Mouse (Mus musculus) kidney, adult 18-20 months (tissue): ENCODE measurements around the gene Trappc2l.
A peak's percentile ranks its signal among the peaks of the same experiment; 100 is the strongest.
"Not testable (repeated sequence)": the region's sequence is repeated elsewhere in the genome, so short reads cannot be mapped to it uniquely, and the experiment has no call there.

Experiments used
- DNase-seq: peaks from one replicate; pipeline ENCODE4 v3.0.0; 2021

Trappc2l gene

DNA sequence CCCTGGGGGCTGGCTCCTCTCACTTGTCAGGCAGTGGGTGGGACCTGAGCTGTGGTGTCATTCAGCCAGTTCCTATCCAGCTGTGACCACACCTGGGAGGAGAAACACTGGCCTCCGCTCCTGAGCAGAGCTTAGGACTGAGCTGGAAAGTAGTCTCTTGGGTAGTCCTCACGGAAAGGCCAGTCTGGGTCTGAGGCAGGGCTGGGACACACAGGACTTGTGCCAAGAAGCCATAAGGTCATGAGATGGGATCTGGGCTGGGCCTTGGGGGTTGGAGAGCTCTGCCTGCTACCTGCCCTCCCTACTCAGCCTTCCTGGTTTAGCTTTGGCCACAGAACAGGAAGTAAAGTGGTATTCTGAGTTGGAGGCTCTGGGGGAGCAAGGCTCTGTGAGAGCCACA lies 15.5 kb downstream of the Trappc2l start:
- DNase-seq, result no peak

DNA sequence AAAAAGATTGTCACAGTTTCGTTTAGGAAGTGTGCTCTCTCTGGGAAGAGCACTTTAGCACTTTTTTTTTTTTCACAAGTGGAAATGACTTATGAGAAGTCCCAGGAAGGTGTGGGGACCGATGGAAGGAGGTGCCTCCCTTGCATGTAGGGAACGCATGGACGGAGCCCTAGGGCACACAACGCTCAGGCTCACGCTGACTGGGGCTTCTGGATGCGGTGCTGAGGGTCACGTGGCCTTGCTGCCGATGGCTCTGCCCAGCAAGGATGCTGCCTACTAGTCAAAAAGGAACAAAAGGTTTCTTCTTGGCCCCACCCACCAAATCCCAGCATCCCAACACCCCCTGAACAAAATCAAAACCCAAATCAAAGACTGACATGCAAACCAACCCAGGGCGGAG lies 17.9 kb downstream of the Trappc2l start:
- no peak for DNase-seq

- peak; percentile 34 for DNase-seq
These were observed 19.3 kb downstream of the Trappc2l start for GRCm38 (mm10) chr8:122630696-122631095.

- not testable (repeated sequence) for DNase-seq
These were observed 20.7 kb downstream of the Trappc2l start for GRCm38 (mm10) chr8:122632134-122632533.

DNA sequence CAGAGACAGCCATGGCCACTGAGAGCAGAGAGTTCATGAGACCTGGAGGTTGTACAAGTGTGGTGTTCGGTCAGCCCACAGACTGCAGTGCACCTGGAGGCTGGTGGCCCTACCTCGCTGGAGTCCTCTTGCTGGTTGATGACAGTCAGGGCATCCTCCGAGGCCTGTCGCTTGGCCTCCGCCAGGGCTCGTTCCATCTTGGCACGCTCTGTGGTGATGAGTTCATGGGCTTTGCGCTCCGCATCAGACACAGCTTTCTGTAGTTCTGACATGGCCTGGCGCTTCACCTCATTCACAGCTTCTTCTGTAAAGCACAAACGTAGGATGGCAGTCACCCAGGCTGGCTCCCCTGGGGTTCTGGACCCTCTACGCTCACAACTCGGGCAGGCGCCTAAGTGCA lies 21.8 kb downstream of the Trappc2l start:
- DNase-seq, result no peak

GRCm38 (mm10) chr8:122635878-122636802 lies 24.7 kb downstream of the Trappc2l start:
- DNase-seq, result no peak

DNA sequence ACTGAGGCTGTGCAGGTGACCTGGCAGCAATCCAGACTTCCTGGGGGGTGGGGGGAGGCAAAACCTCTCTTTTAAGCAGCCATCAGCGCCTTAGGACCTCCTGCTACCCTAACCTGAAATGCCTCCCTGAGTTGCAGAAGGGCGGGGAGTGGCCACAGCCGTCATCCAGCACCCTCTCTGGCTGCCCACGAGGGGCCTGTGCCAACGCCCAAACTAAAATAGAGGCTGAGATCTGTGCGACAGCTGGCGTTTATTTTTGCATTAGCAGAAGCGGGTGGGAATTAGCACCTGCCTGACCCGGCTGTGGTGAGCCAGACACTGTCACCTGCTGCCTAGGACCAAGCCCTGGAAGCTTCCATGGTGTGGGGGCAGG lies 25.3 kb downstream of the Trappc2l start:
- DNase-seq, result no peak

DNA sequence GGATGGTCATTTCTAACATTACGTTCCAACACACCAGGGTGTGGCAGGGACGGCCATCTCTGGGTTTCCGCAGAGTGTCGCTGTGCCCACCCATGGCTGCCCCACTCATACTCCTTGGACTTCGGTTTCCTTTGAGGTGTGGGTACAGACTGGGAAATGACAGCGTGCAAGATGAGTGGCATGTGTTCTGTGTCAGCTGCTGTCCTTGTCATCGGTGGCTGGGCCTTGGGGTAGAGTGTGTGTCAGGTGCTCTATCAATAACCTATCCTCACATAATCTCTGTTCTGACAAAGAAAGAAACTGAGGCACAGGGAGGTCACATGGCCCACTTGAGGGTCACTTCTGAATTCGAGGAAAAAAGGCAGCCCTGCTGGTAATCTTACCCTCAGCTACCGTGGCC lies 25.8 kb downstream of the Trappc2l start:
- DNase-seq, result no peak

GRCm38 (mm10) chr8:122638601-122639000 lies 27.2 kb downstream of the Trappc2l start:
- DNase-seq, result no peak

- DNase-seq, result peak; percentile 59
These were observed 28.2 kb downstream of the Trappc2l start for GRCm38 (mm10) chr8:122639521-122640248.

DNA sequence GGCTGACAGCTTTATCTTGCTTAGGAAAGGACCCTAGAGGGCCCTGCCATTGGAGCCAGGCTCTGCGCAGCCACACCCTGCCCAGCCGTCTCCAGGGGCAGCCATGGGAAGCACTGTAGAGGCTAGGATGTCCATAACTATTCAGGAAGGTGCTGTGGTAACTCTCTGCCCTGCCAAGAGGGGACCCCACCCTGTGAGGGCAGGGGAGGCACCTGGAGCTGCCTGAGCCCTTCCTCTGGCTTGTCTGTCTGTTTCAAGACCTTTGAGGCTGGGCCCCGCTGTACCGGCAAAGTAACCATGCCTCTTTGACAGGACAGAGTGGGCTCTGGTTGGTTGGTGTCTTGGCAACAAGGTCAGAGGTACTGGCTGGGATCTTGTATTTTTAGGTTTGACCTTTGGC lies 29.4 kb downstream of the Trappc2l start:
- no peak for DNase-seq

DNA sequence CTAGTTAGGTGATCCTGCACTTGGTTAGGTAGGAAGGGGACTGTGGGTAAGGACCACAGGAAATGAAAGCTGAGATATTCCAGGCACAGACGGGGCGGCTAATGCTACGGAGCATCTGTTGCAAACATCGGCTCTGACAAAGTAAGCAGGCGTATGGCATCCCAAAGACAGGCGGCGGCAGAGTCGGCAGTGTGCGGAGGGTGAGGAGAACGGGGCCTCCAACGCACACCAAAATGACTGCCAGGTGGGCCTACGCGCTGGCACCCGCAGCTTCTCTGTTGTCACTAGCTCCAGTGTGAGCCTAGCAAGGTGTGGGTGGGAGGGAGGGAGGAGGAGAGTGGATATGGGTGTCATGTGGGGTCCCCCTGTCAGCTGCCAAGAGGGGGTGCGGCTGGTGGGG lies 30.0 kb downstream of the Trappc2l start:
- no peak for DNase-seq

- DNase-seq, result no peak
These were observed 30.6 kb downstream of the Trappc2l start for GRCm38 (mm10) chr8:122642071-122642470.

DNA sequence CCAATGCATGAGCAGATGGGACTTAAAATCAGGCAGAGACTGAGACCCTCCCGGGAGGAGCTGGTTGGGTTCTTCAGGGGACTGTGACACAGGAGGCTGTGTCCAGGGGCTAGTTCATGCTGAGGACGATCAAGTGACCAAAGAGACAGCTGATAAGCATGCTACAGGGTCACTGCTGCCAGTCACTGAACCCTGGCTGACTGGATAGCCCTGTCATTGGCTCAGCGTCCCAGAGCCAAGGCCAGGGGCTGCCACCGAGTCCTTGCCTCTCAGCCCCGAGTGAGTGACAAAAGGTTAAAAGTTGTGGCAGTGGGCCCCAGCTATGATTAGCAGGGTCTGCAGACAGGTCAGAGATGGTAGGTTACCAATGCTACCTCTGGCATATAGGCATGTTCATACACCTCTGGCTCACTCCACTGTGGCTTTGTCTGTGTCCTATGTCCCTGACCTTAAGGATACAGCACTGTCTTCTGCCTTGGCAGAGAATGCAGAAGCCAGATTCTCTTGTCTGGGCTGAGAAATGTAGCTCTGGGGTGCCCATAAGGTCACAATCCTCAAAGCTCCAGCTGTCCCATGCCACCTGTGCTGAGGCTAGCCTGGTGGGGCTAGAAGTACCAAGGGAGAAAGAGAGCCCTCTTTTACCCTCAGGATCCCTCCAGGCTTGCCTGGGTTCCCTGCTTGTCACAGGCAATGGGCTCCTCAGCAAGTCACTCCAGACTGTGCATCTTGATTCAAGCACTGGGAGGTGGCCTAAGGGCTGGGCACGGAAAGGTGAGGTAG lies 32.9 kb downstream of the Trappc2l start:
- DNase-seq, result no peak

DNA sequence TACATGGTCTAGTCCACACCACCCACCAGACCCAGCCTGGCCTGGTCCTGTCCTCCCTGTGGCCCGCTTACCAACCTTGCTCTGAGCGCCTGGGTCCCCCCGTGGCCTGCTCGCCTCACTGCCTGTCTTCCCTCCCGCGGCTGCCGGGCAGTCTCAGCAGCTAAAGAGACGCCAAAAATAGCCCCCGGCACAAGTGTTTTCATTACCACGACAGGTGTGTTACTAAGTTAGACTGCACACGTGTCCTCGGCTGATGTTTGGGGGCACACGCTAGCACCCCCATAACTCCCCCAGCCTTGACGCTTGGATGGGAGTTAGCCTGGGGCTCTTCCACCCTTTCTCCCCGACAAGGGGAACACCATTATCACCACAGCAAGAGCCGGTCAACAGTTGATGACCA lies 34.9 kb downstream of the Trappc2l start:
- no peak for DNase-seq

DNA sequence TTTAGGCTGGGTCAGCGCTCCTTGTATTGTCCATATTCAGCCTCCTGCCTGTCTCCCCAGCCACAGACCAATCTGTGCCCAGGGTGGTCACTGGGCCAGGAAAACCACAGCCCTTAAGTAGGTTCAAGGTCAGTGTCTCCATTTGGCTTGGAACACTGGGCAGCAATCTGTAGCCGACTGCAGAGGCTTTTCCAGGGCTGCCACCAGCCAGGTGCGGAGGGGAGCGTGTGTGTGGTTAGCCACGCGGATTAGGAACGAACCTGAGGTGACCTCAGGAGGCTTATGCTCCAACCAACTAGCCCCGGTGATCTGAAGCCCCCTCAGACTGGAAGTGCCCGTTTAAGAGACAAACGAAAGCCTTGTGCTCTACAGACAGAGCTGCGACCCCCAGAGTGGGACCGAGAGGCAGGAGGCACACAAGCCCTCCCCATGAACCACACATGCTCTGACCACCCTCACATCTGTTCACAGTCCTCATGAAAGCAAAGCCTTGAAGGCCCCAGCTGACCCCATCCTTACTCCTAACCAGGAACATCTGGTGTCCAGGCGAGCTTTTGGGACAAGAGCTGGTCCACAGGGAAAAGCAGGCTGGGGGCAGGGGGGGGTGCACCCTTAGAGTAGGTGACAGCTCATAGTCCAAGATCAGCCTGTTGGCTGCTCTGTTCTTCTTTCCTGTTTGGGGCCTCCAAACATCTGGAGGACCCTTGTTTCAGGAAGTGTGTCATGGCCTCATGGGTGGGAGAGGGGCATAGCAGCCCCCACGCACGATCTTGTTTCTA lies 36.9 kb downstream of the Trappc2l start:
- DNase-seq, result no peak

DNA sequence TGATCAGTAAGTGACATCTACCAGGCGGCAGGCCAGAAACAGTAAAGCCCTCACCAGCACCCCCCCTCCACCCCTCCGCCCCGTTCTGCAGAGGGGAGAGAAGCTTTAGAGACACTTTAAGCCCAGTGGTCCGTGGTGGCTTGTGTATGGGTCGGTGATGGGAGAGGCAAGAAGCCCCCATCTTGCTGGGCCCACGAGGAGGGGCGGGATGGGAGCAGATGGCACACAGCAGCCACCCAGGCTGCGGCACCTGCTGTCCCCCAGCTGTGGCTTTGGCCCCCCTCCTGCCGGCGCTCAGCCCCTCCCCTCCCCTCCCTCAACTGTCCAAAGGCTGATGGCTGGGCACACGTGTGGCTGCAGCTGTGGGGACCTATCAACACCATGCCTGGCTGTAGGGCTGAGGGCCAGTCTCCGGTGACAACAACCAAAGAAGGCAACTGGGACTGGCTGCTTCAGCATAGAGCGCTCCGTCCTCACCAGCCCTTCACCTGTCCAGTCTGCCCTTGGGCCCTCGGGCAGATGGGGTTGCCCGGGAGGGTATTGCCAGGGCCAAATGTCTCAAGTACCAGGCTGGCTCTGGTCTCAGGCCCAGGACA lies 40.0 kb downstream of the Trappc2l start:
- DNase-seq, result no peak

- DNase-seq, result no peak
These were observed 41.2 kb downstream of the Trappc2l start for GRCm38 (mm10) chr8:122652643-122653042.

DNA sequence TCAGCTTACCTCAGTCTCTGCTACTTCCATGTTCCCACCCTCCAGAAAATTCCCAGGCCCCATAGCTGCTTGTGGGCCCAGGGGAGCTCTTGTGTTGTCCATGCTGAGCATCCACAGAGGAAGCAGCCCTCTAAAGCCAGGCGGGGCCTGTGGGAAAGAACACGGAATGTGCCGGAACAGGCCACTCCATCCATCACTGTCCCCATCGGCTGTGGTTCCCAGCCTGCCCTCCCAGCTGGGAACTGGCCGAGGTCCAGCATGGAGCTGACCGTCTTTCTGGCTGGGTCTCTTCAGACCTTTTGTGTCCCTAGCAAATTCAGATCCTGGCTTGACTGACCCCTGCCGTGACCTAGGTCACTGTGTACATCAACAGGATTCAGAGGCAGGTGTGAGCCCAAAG lies 43.3 kb downstream of the Trappc2l start:
- DNase-seq, result peak; percentile 75

DNA sequence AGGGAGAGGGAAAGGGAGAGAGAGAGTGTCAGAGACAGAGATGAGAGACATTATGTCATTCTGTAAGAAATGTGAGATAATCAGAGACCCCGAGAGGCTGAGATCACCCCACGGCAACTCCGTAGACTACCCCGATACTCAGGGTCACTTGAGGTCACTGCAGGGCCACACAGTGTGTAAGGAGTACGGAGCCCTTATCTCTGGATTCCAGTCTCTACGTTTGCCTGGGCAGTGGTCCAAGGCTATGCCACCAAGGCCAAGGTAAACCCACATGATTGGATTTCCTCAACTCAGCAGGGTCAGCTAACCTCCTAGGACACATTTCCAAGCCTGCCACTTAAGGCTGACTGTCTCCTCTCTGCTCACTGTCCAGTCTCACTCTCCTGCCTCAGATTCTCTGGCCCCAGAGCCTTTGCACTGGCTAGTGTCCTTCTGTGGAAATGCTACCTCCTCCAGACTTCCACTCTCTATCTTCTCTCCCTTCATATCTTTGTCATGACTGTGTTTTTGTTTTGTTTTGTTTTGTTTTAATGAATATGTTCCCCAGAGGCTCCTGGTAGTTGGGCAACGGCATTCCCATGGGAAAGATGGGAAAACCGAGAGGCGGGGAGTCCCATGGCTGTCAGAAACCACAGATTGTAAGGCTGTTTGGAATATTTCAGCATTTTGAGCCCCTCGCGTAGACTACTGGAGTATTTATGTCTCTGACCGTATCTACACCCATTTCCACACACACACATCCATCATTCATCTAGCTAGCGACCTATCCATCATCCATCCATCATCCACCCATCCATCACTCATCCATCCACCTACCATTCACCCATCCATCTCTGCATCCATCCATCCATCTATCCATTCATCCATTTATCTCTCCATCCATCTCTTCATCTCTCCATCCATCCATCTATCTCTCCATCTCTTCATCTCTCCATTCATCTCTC lies 44.9 kb downstream of the Trappc2l start:
- peak; percentile 29 for DNase-seq
